Mouse (Mus musculus) adrenal gland, adult 10 weeks (tissue): Measurements from ENCODE around the gene Sult4a1. TPM values are rescaled to one million over a fixed set of nuclear protein-coding genes. Genes with fewer than 3 reads are reported as not detected.

Experiments used
- polyA plus RNA-seq: library from polyadenylated mRNA; stranded (reverse); fragments of 350-450 nt; fragmentation: Illumina TruSeq; extraction: RNeasy Lipid Tissue Mini Kit (QIAGEN cat#74804); gene quantifications from one replicate; pipeline ENCODE4 v1.2.3, GENCODE M21; 2014; ENCODE audit warnings: low read depth, low replicate concordance

Gene Sult4a1
- 0.70 TPM for polyA plus RNA-seq

DNA sequence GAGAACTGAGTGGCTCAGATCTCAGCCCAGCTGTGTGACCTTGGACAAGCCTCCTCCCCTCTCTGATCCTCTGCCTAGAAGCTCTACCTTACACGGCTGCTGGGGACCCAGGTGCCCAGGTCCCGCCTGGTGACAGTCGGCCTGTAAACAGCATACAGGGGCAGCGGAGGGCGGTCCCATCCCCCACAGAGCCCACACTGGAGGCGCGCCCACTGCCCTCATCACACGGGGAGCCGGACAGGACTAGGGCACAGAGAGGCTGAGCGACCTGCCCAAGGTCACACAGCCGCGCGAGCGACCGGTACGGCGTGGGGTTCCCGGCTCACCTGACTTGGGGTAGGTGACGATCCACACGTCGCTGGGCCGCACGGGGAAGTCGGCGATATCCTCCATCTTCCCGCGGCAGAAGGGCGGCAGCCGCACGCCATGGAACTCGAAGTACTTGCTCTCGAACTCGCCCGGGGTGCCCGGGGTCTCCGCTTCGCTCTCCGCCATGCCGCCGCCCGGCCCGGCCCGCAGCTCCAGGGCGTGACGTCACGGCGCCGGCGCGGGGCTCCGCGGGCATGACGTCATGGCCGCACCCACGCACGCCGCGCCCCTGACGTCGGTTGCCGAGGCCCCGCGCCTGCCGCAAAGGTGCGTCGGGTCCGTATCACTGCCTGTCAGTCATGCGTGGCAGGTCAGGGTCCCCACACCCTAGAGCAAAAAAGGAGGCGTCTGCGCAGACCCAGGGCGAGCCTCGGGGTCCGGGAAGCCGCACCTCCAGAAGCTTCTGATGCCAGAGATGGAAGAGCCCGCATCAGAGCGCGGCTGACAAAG is at the start of gene Sult4a1:
TSS of gene Sult4a1 (minus strand) at position 650 of the 819 bp plus-strand sequence.

DNA sequence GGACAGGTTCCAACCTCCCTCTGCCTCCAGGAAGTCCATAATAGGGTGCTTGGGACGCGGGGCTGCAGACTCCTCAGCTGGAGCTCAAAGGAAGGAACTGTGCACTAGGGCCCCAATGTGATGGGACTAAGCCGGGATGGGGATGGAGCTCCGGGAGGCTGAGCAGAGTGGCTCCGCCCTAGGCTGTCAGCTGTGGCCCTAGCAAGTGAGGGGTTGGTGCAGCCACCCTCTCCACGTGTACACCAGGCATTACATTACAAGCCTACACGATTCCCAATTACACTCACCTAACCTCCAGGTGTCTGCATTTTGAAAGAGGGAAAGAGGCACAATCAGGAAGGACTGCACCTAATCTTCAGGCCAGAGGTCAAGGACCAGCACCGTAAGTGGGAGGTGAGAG is 17.5 kb upstream of the Sult4a1 start, which contains the start of gene Pnpla5:
TSS of gene Pnpla5 (minus strand) at position 101 of the 400 bp plus-strand sequence.

GRCm38 (mm10) chr15:84065140-84065539 is 40.4 kb downstream of the Sult4a1 start, which contains the start of gene Efcab6:
Gene Efcab6, minus strand, starts transcription at chr15:84065379.

Other genes starting within 250 kb of the Sult4a1 start
- not detected for gene Efcab6, start 40.4 kb downstream of the Sult4a1 start, polyA plus RNA-seq
- not detected for gene Pnpla5, start 17.4 kb upstream of the Sult4a1 start, polyA plus RNA-seq
- gene Pnpla3, start 62.1 kb upstream of the Sult4a1 start, polyA plus RNA-seq = not detected
- 59.5 TPM for gene Samm50, start 86.5 kb upstream of the Sult4a1 start, polyA plus RNA-seq
- 2.7 TPM for gene Parvb, start 126.3 kb upstream of the Sult4a1 start, polyA plus RNA-seq
- gene Parvg, start 218.3 kb upstream of the Sult4a1 start, polyA plus RNA-seq = 0.87 TPM